Mouse (Mus musculus): ENCODE results near the gene Polr2f. TPM values are rescaled to one million over a fixed set of nuclear protein-coding genes. Genes with fewer than 3 reads are reported as not detected.

Polr2f gene
- polyA plus RNA-seq, 1 experiment from 2014 or later: 293 TPM

GRCm38 (mm10) chr15:79123751-79124150 lies 17.1 kb upstream of the Polr2f start:
- Histone ChIP-seq H3K9ac (replicated peaks) (no peak overlapping the region), H3K4me3 (no peak overlapping the region), H3K27ac (replicated peaks) (no peak overlapping the region), H3K4me2 (replicated peaks) (no peak overlapping the region), H3K4me1 (no peaks in the 10 kb centered on the region), H3K27me3 (no peaks in the 10 kb centered on the region), H3K9me3 (no peaks in the 10 kb centered on the region), H3K36me3 (peaks cover 38% of the 10 kb centered on the region)
- ATAC-seq (replicated peaks): no peak
- 91% methylated on average over 6 of the region's 6 CpGs for WGBS

- WGBS: 88% methylated on average over 10 of the region's 10 CpGs
- peaks cover 40% of the 10 kb centered on the region for H3K36me3 ChIP-seq
- no peaks in the 10 kb centered on the region for H3K4me1 ChIP-seq
- H3K9me3 ChIP-seq: no peaks in the 10 kb centered on the region
- H3K27ac ChIP-seq (replicated peaks): no peak overlapping the region
- H3K4me3 ChIP-seq: no peak overlapping the region
- no peak overlapping the region for H3K9ac ChIP-seq (replicated peaks)
- no peaks in the 10 kb centered on the region for H3K27me3 ChIP-seq
- ATAC-seq (replicated peaks): no peak
- no peak overlapping the region for H3K4me2 ChIP-seq (replicated peaks)
These were observed 16.4 kb upstream of the Polr2f start for GRCm38 (mm10) chr15:79124331-79124875.

- no peak overlapping the region for H3K9ac ChIP-seq (replicated peaks)
- WGBS: 81% methylated on average over 13 of the region's 13 CpGs
- H3K4me2 ChIP-seq (replicated peaks): no peak overlapping the region
- peaks cover 54% of the 10 kb centered on the region for H3K36me3 ChIP-seq
- no peaks in the 10 kb centered on the region for H3K9me3 ChIP-seq
- no peak overlapping the region for H3K27ac ChIP-seq (replicated peaks)
- no peaks in the 10 kb centered on the region for H3K27me3 ChIP-seq
- ATAC-seq (replicated peaks): no peak
- no peak overlapping the region for H3K4me3 ChIP-seq
- H3K4me1 ChIP-seq: no peaks in the 10 kb centered on the region
These were observed 14.4 kb upstream of the Polr2f start for GRCm38 (mm10) chr15:79126217-79126932.

GRCm38 (mm10) chr15:79127101-79127500 lies 13.7 kb upstream of the Polr2f start:
- Histone ChIP-seq H3K27me3 (no peaks in the 10 kb centered on the region), H3K36me3 (peaks cover 60% of the 10 kb centered on the region), H3K4me1 (no peaks in the 10 kb centered on the region), H3K4me3 (no peak overlapping the region), H3K27ac (replicated peaks) (no peak overlapping the region), H3K9me3 (no peaks in the 10 kb centered on the region), H3K9ac (replicated peaks) (no peak overlapping the region), H3K4me2 (replicated peaks) (no peak overlapping the region)
- WGBS: 93% methylated on average over 12 of the region's 12 CpGs
- ATAC-seq (replicated peaks): no peak

- Histone ChIP-seq H3K27me3 (no peaks in the 10 kb centered on the region), H3K36me3 (peaks cover 66% of the 10 kb centered on the region), H3K4me1 (no peaks in the 10 kb centered on the region), H3K9me3 (no peaks in the 10 kb centered on the region), H3K4me3 (no peak overlapping the region), H3K4me2 (replicated peaks) (no peak overlapping the region), H3K9ac (replicated peaks) (no peak overlapping the region), H3K27ac (replicated peaks) (no peak overlapping the region)
- 97% methylated on average over 5 of the region's 5 CpGs for WGBS
- no peak for ATAC-seq (replicated peaks)
These were observed 12.6 kb upstream of the Polr2f start for GRCm38 (mm10) chr15:79128208-79128607.

- no peak overlapping the region for H3K27ac ChIP-seq (replicated peaks)
- no peaks in the 10 kb centered on the region for H3K9me3 ChIP-seq
- H3K4me2 ChIP-seq (replicated peaks): no peak overlapping the region
- H3K4me3 ChIP-seq: no peak overlapping the region
- H3K27me3 ChIP-seq: no peaks in the 10 kb centered on the region
- ATAC-seq (replicated peaks): no peak
- no peaks in the 10 kb centered on the region for H3K4me1 ChIP-seq
- no peak overlapping the region for H3K9ac ChIP-seq (replicated peaks)
- H3K36me3 ChIP-seq: peaks cover 67% of the 10 kb centered on the region
- WGBS: 91% methylated on average over 7 of the region's 7 CpGs
These were observed 11.5 kb upstream of the Polr2f start for GRCm38 (mm10) chr15:79129311-79129710.

GRCm38 (mm10) chr15:79130782-79131181 lies 10.0 kb upstream of the Polr2f start:
- H3K36me3 ChIP-seq: peaks cover 56% of the 10 kb centered on the region
- 82% methylated on average over 10 of the region's 10 CpGs for WGBS
- H3K9me3 ChIP-seq: no peaks in the 10 kb centered on the region

GRCm38 (mm10) chr15:79131442-79131841 lies 9.4 kb upstream of the Polr2f start:
- Histone ChIP-seq H3K9me3 (no peaks in the 10 kb centered on the region), H3K27me3 (no peaks in the 10 kb centered on the region), H3K9ac (replicated peaks) (no peak overlapping the region), H3K4me1 (no peaks in the 10 kb centered on the region), H3K4me2 (replicated peaks) (no peak overlapping the region), H3K36me3 (peaks cover 56% of the 10 kb centered on the region), H3K4me3 (no peak overlapping the region), H3K27ac (replicated peaks) (no peak overlapping the region)
- no peak for ATAC-seq (replicated peaks)
- WGBS: 70% methylated on average over 7 of the region's 7 CpGs

More at GRCm38 (mm10) chr15:79130782-79131181, 10.0 kb upstream of the Polr2f start:
- Histone ChIP-seq H3K27me3 (no peaks in the 10 kb centered on the region), H3K4me2 (replicated peaks) (no peak overlapping the region), H3K4me3 (no peak overlapping the region), H3K4me1 (no peaks in the 10 kb centered on the region), H3K9ac (replicated peaks) (no peak overlapping the region), H3K27ac (replicated peaks) (no peak overlapping the region)
- ATAC-seq (replicated peaks): no peak

- peaks cover 43% of the 10 kb centered on the region for H3K36me3 ChIP-seq
- no peak for ATAC-seq (replicated peaks)
- H3K27me3 ChIP-seq: no peaks in the 10 kb centered on the region
- H3K27ac ChIP-seq (replicated peaks): no peak overlapping the region
- no peaks in the 10 kb centered on the region for H3K9me3 ChIP-seq
- H3K9ac ChIP-seq (replicated peaks): no peak overlapping the region
- no peak overlapping the region for H3K4me3 ChIP-seq
- H3K4me2 ChIP-seq (replicated peaks): no peak overlapping the region
- WGBS: 87% methylated on average over 6 of the region's 6 CpGs
- no peaks in the 10 kb centered on the region for H3K4me1 ChIP-seq
These were observed 7.6 kb upstream of the Polr2f start for GRCm38 (mm10) chr15:79133191-79133661.

- H3K27me3 ChIP-seq: no peaks in the 10 kb centered on the region
- WGBS: 77% methylated on average over 9 of the region's 9 CpGs
- H3K9me3 ChIP-seq: no peaks in the 10 kb centered on the region
- H3K4me2 ChIP-seq (replicated peaks): no peak overlapping the region
- ATAC-seq (replicated peaks): no peak
- H3K36me3 ChIP-seq: peaks cover 35% of the 10 kb centered on the region
- no peak overlapping the region for H3K27ac ChIP-seq (replicated peaks)
- H3K9ac ChIP-seq (replicated peaks): no peak overlapping the region
- no peaks in the 10 kb centered on the region for H3K4me1 ChIP-seq
- H3K4me3 ChIP-seq: no peak overlapping the region
These were observed 6.1 kb upstream of the Polr2f start for GRCm38 (mm10) chr15:79134496-79135270.

GRCm38 (mm10) chr15:79135332-79135731 lies 5.5 kb upstream of the Polr2f start:
- H3K27ac ChIP-seq (replicated peaks): no peak overlapping the region
- no peak overlapping the region for H3K9ac ChIP-seq (replicated peaks)
- peaks cover 30% of the 10 kb centered on the region; the same call in 1 of the 2 replicates for H3K36me3 ChIP-seq
- H3K27me3 ChIP-seq: no peaks in the 10 kb centered on the region
- H3K4me3 ChIP-seq: no peak overlapping the region
- peaks cover under 1% of the 10 kb centered on the region for H3K4me1 ChIP-seq
- peak; percentile 35; the same call in 1 of the 2 replicates for ATAC-seq (replicated peaks)
- 82% methylated on average over 9 of the region's 9 CpGs for WGBS
- H3K9me3 ChIP-seq: no peaks in the 10 kb centered on the region
- no peak overlapping the region for H3K4me2 ChIP-seq (replicated peaks)
